Mouse (Mus musculus): ENCODE data around the gene Mertk.

The Mertk gene

GRCm38 (mm10) chr2:128827787-128828186, 129.0 kb downstream of the Mertk start:
- DNase-seq = no peak

- no peak for DNase-seq
Measured at GRCm38 (mm10) chr2:128832611-128833010, 133.9 kb downstream of the Mertk start.

- DNase-seq = no peak
Measured at GRCm38 (mm10) chr2:128833035-128833434, 134.3 kb downstream of the Mertk start.

GRCm38 (mm10) chr2:128833435-128833834, 134.7 kb downstream of the Mertk start:
- no peak for DNase-seq

GRCm38 (mm10) chr2:128837531-128837930, 138.8 kb downstream of the Mertk start:
- DNase-seq = no peak

GRCm38 (mm10) chr2:128838611-128839010, 139.9 kb downstream of the Mertk start:
- DNase-seq = no peak

- no peak for DNase-seq
Measured at GRCm38 (mm10) chr2:128839501-128839900, 140.7 kb downstream of the Mertk start.

GRCm38 (mm10) chr2:128842437-128842836, 143.7 kb downstream of the Mertk start:
- no peak for DNase-seq

- DNase-seq = no peak
Measured at GRCm38 (mm10) chr2:128850036-128850435, 151.3 kb downstream of the Mertk start.
